Mouse (Mus musculus) forebrain, embryonic 10.5 days (tissue): ENCODE results near the gene Cldn7. TPM values are rescaled to one million over a fixed set of nuclear protein-coding genes. Genes with fewer than 3 reads are reported as not detected.
A peak's percentile ranks its signal among the peaks of the same experiment; 100 is the strongest.

Experiments used
- DNase-seq: peaks from one replicate; pipeline ENCODE4 v3.0.0-alpha.2; 2017; ENCODE audit warnings: low spot score; ENCODE audit errors: extremely low spot score
- H3K27ac ChIP-seq: fragments of 300-500 bp; sonication (generic); 2 replicates; pipeline ENCODE4 v1.5.1; 2016; ENCODE audit warnings: mild to moderate bottlenecking
- H3K27me3 ChIP-seq: fragments of 300-500 bp; sonication (generic); 2 replicates; pipeline ENCODE4 v1.6.1; 2016; ENCODE audit warnings: mild to moderate bottlenecking; ENCODE audit not compliant: poor library complexity, severe bottlenecking
- H3K36me3 ChIP-seq: fragments of 300-500 bp; sonication (generic); replicated peaks from 2 replicates; pipeline ENCODE4 v1.6.1; 2016; ENCODE audit warnings: mild to moderate bottlenecking, moderate library complexity
- H3K4me1 ChIP-seq: fragments of 300-500 bp; sonication (generic); 2 replicates; pipeline ENCODE4 v1.6.1; 2016
- H3K4me3 ChIP-seq: fragments of 300-500 bp; sonication (generic); 2 replicates; pipeline ENCODE4 v1.5.1; 2016; ENCODE audit warnings: mild to moderate bottlenecking, moderate library complexity
- H3K9me3 ChIP-seq: fragments of 300-500 bp; sonication (generic); 2 replicates; pipeline ENCODE4 v1.6.1; 2016; ENCODE audit warnings: mild to moderate bottlenecking, moderate library complexity
- WGBS: fragments of 180-500 bp; shearing (Covaris S2); methylation state at CpG from one replicate; pipeline ENCODE4 v1.1.7; 2016; 5-methylcytosine and 5-hydroxymethylcytosine counted together
- polyA plus RNA-seq: library from polyadenylated mRNA; unstranded; fragments of >200 nt; fragmentation: Nextera tagmentation; extraction: Ambion mirVana; gene quantifications from 2 replicates; pipeline ENCODE4 v1.2.1, GENCODE M21; 2016

The Cldn7 gene
- polyA plus RNA-seq, 1 experiment from 2014 or later = 21.9 TPM

DNA sequence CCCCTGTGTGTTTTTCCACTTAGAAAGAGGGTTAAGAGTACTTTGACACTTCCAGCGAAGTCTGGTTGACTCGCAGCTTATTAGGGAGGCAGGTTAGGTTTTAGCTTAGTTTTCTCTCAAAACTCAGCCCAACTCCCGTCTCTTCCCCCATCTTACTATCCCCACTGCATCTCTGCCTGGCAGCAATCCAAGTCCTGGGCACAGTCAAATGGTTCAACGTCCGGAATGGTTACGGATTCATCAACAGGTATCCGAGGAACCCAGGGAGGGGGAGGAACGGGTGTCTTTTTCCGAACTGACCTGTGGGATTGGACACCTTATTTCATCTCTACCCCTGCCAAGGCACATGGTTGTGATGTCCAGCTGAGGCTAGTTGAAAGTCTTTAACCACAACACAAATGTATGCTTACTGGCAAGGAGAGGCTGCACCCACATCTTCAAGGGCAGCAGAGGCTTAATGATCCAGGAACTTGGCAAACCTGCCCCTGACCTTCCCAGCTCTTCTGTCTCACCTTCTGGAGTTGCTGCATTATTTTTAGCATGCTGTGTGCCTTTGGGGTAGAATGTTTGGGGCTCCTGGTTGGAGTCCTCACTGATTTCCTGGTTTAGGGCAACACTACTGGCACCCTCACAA, 27.7 kb upstream of the Cldn7 start:
- H3K27me3 ChIP-seq = peaks cover 68% of the 10 kb centered on the region
- no peaks in the 10 kb centered on the region for H3K9me3 ChIP-seq
- H3K4me1 ChIP-seq = peaks cover 53% of the 10 kb centered on the region
- H3K36me3 ChIP-seq = no peaks in the 10 kb centered on the region; the same call in 1 of the 2 replicates
- no peak overlapping the region for H3K27ac ChIP-seq
- H3K4me3 ChIP-seq = peak overlapping the region; percentile 74
- no peak for DNase-seq
- WGBS = 51% methylated on average over 9 of the region's 9 CpGs

DNA sequence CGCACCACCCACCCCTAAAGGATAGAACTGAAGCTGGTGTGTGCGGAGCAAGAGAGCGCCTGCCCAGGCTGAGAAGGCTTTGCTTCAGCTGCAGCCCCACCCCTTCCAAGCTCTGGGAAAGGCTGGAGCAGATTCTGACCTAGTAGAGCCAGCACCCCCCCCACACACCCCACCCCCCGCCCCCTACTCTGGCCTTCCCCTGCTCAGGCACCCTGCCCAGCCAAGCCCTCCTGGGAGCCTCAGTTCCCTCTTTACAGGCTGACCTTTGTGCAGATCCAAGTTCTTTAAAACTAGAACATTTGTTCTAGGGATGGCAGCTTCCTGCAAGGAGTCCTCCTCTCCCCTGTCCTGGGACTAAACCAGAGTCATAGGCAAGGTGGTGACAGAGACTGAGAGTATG, 27.2 kb upstream of the Cldn7 start:
- Histone ChIP-seq H3K4me3 (peak overlapping the region; percentile 74; the same call in 1 of the 2 replicates), H3K27me3 (peaks cover 68% of the 10 kb centered on the region)

DNA sequence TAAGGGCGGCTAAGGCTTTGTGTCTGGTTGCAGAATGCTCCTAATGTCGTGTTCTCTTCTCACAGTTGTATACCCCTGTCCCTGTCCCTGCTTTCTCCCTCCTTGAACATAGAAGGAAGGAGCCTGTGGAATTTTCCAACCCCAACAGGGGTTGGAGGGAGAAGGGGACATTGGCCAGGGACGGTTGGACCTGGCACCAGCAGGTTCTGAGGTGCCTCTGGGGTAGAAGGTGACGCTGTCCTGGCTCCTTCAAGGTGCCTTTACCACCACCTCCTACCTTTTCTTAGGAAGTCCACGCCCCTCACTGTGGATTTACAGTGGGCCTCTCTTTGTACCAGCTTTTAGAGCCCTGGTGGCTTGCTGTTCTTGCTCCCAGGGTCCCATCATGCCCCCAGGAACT, 26.7 kb upstream of the Cldn7 start:
- Histone ChIP-seq H3K27me3 (peaks cover 68% of the 10 kb centered on the region), H3K4me1 (peaks cover 53% of the 10 kb centered on the region), H3K27ac (no peak overlapping the region), H3K36me3 (peaks cover 7% of the 10 kb centered on the region), H3K9me3 (no peaks in the 10 kb centered on the region), H3K4me3 (peak overlapping the region; percentile 74; the same call in 1 of the 2 replicates)
- 72% methylated on average over 5 of the region's 5 CpGs for WGBS
- no peak for DNase-seq

More for the DNA sequence above, 27.2 kb upstream of the Cldn7 start:
- DNase-seq = no peak
- 50% methylated on average over 4 of the region's 4 CpGs for WGBS
- Histone ChIP-seq H3K36me3 (peaks cover 3% of the 10 kb centered on the region; the same call in 1 of the 2 replicates), H3K4me1 (peaks cover 53% of the 10 kb centered on the region), H3K9me3 (no peaks in the 10 kb centered on the region), H3K27ac (no peak overlapping the region)

DNA sequence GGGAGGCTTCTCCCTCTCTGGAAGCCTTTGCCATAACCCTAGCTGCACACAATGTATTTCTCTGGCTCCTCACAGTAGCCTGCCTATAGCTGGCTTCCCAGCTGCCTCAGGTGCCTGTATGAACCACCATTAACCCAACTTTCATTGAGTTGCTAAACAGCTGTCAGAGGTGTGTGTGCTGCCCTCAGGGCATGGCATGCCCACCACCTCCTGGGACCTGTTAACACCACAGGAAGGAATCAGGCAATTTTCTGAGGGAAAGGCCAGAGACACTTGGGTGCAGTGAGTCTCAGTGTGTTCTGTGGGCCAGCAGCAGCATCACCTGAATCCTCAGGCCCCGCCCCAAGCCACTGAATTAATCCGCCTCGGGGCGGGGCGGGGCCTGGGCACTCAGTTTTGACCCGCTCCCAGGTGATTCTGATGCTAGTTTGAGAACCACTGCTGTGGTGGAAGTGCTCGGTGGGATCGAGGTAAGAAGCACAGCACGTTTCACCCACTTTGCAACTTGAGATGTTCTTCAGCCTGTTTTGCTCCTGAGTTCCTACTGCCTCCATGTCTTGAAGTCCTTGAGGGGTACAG, 26.1 kb upstream of the Cldn7 start:
- no peaks in the 10 kb centered on the region for H3K9me3 ChIP-seq
- no peak overlapping the region for H3K4me3 ChIP-seq
- peaks cover 53% of the 10 kb centered on the region for H3K4me1 ChIP-seq
- no peak for DNase-seq
- no peak overlapping the region for H3K27ac ChIP-seq
- 23% methylated on average over 9 of the region's 9 CpGs for WGBS
- H3K36me3 ChIP-seq = peaks cover 14% of the 10 kb centered on the region
- peaks cover 68% of the 10 kb centered on the region for H3K27me3 ChIP-seq

DNA sequence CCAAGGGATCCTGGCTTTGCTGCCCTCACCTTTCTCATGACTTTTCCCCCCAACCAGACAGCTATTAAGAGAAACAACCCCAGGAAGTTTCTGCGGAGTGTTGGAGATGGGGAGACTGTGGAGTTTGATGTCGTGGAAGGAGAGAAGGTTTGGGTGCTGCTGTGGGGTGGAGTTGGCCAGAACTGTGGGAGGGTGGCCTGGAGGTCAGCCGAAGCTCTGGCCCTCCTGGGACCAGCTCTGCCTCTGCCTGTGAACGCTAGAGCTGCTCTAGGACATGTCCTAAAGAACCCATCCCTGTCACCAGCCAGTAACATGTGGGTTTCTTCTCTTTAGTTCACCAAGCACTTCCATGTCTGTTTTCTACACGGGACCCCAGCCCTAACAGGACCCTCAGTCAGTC, 25.4 kb upstream of the Cldn7 start:
- H3K27ac ChIP-seq = no peak overlapping the region
- no peaks in the 10 kb centered on the region for H3K9me3 ChIP-seq
- peaks cover 48% of the 10 kb centered on the region for H3K4me1 ChIP-seq
- peaks cover 68% of the 10 kb centered on the region for H3K27me3 ChIP-seq
- WGBS = 60% methylated on average over 5 of the region's 5 CpGs
- no peak overlapping the region; the same call in 1 of the 2 replicates for H3K4me3 ChIP-seq
- H3K36me3 ChIP-seq = peaks cover 20% of the 10 kb centered on the region
- no peak for DNase-seq

DNA sequence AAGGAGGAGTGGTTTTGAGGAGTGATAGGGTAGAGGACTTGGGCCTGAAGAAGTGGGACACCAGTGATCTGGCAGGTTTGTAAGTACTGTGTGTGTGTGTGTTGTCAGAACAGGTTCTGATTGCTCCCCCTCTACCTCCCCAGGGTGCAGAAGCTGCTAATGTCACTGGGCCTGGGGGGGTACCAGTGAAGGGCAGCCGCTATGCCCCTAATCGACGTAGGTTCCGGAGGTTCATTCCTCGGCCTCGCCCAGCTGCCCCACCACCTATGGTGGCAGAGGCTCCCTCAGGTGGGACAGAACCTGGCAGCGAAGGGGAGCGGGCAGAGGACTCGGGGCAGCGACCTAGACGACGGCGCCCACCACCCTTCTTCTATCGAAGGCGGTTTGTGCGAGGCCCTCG, 24.8 kb upstream of the Cldn7 start:
- H3K9me3 ChIP-seq = no peaks in the 10 kb centered on the region
- no peak overlapping the region for H3K4me3 ChIP-seq
- H3K27ac ChIP-seq = no peak overlapping the region
- H3K4me1 ChIP-seq = peaks cover 43% of the 10 kb centered on the region
- DNase-seq = no peak
- H3K27me3 ChIP-seq = peaks cover 63% of the 10 kb centered on the region
- 92% methylated on average over 17 of the region's 17 CpGs for WGBS
- H3K36me3 ChIP-seq = peaks cover 26% of the 10 kb centered on the region

DNA sequence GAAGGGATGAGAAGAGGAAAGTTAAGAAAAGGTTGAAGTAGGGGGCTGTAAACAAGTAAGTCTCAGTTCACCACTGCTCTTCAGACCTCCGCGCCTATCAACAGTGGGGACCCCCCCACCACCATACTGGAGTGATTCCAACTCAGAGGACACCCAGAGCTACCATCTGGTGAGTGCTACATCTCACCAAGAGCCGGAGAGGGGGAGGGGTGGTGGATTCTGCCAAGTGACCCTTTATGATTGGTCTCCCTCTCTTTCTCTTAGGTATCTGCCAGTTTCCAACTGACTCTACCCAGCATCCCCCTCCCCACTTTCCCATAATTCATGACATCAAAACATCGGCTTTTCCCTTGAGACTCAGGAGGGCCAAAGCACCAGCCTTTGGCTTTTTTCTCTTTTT, 23.6 kb upstream of the Cldn7 start:
- H3K27me3 ChIP-seq = peaks cover 51% of the 10 kb centered on the region
- WGBS = 84% methylated on average over 4 of the region's 4 CpGs
- no peak overlapping the region for H3K27ac ChIP-seq
- peaks cover 38% of the 10 kb centered on the region for H3K36me3 ChIP-seq
- DNase-seq = no peak
- H3K4me3 ChIP-seq = no peak overlapping the region
- no peaks in the 10 kb centered on the region for H3K9me3 ChIP-seq
- peaks cover 36% of the 10 kb centered on the region for H3K4me1 ChIP-seq

DNA sequence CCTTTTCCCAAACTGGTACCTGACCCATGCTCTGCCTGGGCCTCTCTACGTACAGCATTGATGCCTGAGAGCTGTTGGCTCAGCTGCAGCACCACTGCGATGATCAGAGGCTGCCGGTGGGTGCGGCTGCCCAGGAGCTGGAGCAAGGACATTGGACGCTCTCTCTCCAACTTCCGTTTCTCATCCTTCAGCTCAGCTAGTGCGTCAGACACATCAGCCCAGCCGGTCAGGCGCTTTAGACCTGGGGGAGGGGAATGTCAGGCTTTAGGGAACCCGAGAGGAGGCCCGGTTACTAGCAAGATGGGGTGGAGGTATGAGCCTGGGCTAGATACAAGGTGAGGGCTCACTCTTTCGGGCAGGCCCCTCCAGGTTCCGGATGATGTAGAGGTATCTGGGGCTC, 19.4 kb upstream of the Cldn7 start:
- Histone ChIP-seq H3K27ac (no peak overlapping the region), H3K9me3 (no peaks in the 10 kb centered on the region), H3K36me3 (peaks cover 43% of the 10 kb centered on the region), H3K4me1 (peaks cover 40% of the 10 kb centered on the region), H3K27me3 (peaks cover 8% of the 10 kb centered on the region), H3K4me3 (0 out of 2 replicates have a peak overlapping the region, but pooled peaks have one; percentile 60)
- DNase-seq = no peak
- 84% methylated on average over 13 of the region's 13 CpGs for WGBS

DNA sequence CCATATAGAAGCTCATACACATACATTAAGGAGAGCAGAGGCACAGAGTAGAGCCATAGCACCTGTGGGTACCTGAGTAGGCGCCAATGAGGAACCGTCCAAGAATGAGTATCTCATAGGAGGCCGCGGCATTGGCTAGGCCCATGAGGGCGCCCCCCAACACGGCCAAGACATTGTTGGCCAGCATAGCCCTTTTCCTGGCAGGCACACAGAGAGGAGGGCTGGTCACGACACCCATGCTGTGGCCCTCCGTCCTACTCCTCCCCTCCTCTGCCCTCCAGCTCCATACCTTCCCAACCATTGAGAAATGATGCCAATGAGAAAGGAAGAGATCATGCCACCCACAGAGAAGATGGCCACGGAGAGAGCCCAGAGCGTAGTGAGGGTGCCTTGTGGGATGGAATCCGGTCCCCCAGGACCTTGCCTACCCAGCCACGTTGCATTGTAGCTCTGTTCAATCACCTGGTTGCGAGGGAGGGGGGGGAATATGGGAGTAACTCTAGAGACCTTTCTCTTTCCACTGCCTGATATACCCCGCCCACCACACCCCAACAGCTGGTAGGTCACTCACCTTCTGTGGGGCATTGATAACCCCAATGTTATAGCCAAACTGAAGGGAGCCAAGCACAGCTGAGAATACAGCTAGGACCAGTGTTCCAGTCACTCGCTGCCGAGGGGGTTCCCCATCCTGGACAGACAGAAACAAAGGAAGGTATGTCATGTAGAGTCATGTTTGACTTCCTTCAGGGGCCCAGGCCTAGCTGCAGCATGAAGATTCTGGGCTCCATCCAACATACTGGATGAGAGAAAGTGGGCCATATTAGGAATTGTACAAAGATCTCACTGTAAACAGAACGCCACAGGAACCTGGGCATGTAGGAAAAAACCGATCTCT, 18.3 kb upstream of the Cldn7 start:
- no peak for DNase-seq
- Histone ChIP-seq H3K27ac (peak overlapping the region; percentile 60), H3K4me3 (peak overlapping the region; percentile 60), H3K27me3 (0 out of 2 replicates have a peak, but pooled peaks cover 3% of the 10 kb centered on the region), H3K4me1 (peaks cover 40% of the 10 kb centered on the region), H3K9me3 (no peaks in the 10 kb centered on the region), H3K36me3 (peaks cover 43% of the 10 kb centered on the region)
- 94% methylated on average over 18 of the region's 18 CpGs for WGBS

DNA sequence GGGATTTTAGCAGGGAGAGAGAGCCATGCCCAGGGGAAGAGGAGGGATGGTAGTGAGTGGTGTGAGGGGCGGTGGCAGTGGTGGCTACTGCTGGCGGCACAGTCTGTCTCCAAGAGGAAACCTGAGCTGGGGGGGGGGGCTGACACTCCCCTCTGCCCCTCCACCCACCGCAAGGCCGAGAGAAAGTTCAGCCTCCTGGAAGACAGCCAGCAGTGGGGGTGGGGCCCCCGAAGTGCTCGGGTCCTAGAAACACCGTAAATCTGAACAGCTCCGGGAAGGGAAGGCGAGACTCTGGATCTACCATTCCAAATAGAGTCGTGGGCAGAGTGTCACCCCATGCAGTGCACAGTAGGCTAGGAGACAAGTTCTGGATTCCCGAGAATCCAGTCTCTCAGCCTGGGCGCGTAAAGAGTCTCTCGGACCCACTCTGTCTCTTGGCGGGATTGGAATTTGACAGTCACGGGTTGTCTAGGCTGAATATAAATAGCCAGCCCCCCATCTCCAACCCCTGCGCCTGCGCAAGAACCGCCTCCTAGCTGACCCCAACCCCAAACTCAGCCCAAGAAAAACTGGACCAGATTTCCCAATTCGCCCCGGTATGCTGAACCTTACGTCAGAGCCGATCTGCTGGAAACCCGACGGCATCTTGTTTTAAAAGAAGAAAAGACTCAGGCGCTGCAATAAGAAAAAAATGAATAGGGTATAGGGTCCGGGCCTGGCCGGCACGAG, 17.1 kb upstream of the Cldn7 start:
- Histone ChIP-seq H3K36me3 (peaks cover 39% of the 10 kb centered on the region), H3K27me3 (0 out of 2 replicates have a peak, but pooled peaks cover 8% of the 10 kb centered on the region), H3K9me3 (no peaks in the 10 kb centered on the region), H3K27ac (peak overlapping the region; percentile 96), H3K4me1 (peaks cover 40% of the 10 kb centered on the region), H3K4me3 (peak overlapping the region; percentile 60)
- DNase-seq = no peak
- 4% methylated on average over 29 of the region's 29 CpGs for WGBS

DNA sequence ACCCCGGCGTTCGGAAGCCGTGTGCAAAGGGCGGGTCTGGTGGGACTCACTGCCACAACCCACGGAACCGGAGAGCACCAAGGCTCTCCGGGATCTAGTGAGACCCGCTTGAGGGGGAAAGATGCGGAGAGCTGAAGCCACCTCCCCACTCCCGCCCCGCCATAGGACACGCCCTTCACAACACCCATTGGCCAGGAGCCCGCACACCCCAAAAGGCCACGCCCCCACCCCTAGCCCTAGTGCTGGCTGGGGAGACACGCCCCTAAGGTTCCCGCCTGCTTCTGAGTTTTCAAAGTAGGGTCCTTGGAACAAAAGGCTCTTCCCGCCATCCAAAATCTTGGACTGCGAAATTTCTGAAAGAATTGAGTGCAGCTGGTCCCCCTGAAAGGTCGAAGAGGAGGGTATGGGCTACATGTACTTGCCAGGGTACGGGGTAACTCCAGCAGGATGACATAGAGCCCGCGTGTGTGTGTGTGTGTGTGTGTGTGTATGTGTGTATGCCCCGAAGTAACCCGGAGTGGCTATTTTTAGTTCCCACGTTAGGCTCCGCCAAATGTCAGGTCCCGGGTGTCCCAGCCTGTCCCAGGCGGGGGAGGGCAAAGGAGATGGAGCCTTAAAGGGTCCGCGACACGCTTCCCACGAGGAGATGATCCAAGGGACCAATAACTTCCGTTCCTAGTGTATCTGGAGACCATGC, 16.4 kb upstream of the Cldn7 start, which contains the start of gene Slc2a4:
Gene Slc2a4, minus strand, starts transcription at position 123 of the 697 bp plus-strand sequence.
- Histone ChIP-seq H3K27ac (peak within 1 kb of the TSS; percentile 96), H3K4me1 (peaks cover 40% of the 10 kb centered on the region), H3K9me3 (no peaks in the 10 kb centered on the region), H3K36me3 (peaks cover 32% of the 10 kb centered on the region), H3K27me3 (0 out of 2 replicates have a peak, but pooled peaks cover 8% of the 10 kb centered on the region), H3K4me3 (peak within 1 kb of the TSS; percentile 60)
- WGBS = under 1% methylated on average over 34 of the region's 34 CpGs
- peak; percentile 98 for DNase-seq
